In genomic region chr3:53016436-53017340, GRCm38 (mm10) we compare ENCODE assay signal across 8 mouse cellular contexts. TPM values are rescaled to one million over a fixed set of nuclear protein-coding genes. Genes with fewer than 3 reads are reported as not detected.
A peak's percentile ranks its signal among the peaks of the same experiment; 100 is the strongest.
DNase-seq lines count a peak whose midpoint lies in the region; ATAC-seq lines count a peak whose summit lies in the region.

TSS of gene Cog6 (minus strand) at chr3:53017237.

- WGBS in forebrain, embryonic 11.5 days, result 7% methylated on average over 53 of the region's 53 CpGs
- WGBS in heart, embryonic 16.5 days, result 4% methylated on average over 53 of the region's 53 CpGs
- 4% methylated on average over 53 of the region's 53 CpGs for WGBS in liver, embryonic 15.5 days (ENCODE audit: insufficient replicate concordance)
- WGBS in neural tube, embryonic 12.5 days, result 6% methylated on average over 53 of the region's 53 CpGs

- no peaks in the 10 kb centered on the region for H3K9me3 ChIP-seq in forebrain, embryonic 11.5 days (ENCODE audit: control insufficient read depth, low read length)
- H3K9me3 ChIP-seq in heart, embryonic 16.5 days (replicated peaks; ENCODE audit: control insufficient read depth, low read length), result no peaks in the 10 kb centered on the region
- no peaks in the 10 kb centered on the region for H3K9me3 ChIP-seq in liver, embryonic 15.5 days (replicated peaks)
- H3K9me3 ChIP-seq in neural tube, embryonic 12.5 days, result no peaks in the 10 kb centered on the region

- H3K4me1 ChIP-seq in forebrain, embryonic 11.5 days (replicated peaks; ENCODE audit: control insufficient read depth, insufficient read depth, low read length), result no peaks in the 10 kb centered on the region; the same call in 1 of the 2 replicates
- H3K4me1 ChIP-seq in heart, embryonic 16.5 days (ENCODE audit: control insufficient read depth, insufficient read depth, low read length), result peaks cover 7% of the 10 kb centered on the region; the same call in 1 of the 2 replicates
- peaks cover 5% of the 10 kb centered on the region for H3K4me1 ChIP-seq in liver, embryonic 15.5 days (replicated peaks)
- H3K4me1 ChIP-seq in neural tube, embryonic 12.5 days, result peaks cover 6% of the 10 kb centered on the region

- peak; percentile 91 for ATAC-seq in forebrain, embryonic 11.5 days (replicated peaks; ENCODE audit: low FRiP score)
- ATAC-seq in heart, embryonic 16.5 days (replicated peaks; ENCODE audit: extremely low read depth, insufficient read depth, low FRiP score), result peak; percentile 91
- ATAC-seq in liver, embryonic 15.5 days (ENCODE audit: insufficient read depth), result peak; percentile 91
- peak; percentile 86 for ATAC-seq in neural tube, embryonic 12.5 days (ENCODE audit: low FRiP score, low read depth)

- peak; percentile 84 to 85 for DNase-seq in CD8-positive naive resting alpha-beta T cell, adult 2 months (ENCODE audit: low read depth in 2 of 2, low spot score in 2 of 2)
- DNase-seq in c-Kit-positive CD71-negative TER-119-negative erythroid progenitor cells, embryonic 14.5 days (ENCODE audit: low read depth), result peak; percentile 65
- DNase-seq in forebrain, embryonic 11.5 days (ENCODE audit: low spot score), result peak; percentile 90
- peak; percentile 85 to 89 for DNase-seq in kidney, postnatal 36 days
- DNase-seq in telencephalon, adult 2 months (ENCODE audit: low read depth, low spot score), result peak; percentile 79

- peak within 1 kb of the TSS; percentile 68 for H3K9ac ChIP-seq in forebrain, embryonic 11.5 days (ENCODE audit: low read length)
- H3K9ac ChIP-seq in heart, embryonic 16.5 days (ENCODE audit: low read length), result peak within 1 kb of the TSS; percentile 90
- peak within 1 kb of the TSS; percentile 75 for H3K9ac ChIP-seq in liver, embryonic 15.5 days
- H3K9ac ChIP-seq in neural tube, embryonic 12.5 days, result peak within 1 kb of the TSS; percentile 77

- no peak within 1 kb of the TSS for H3K27ac ChIP-seq in forebrain, embryonic 11.5 days (ENCODE audit: low read depth, low read length)
- peak within 1 kb of the TSS; percentile 92 for H3K27ac ChIP-seq in heart, embryonic 16.5 days (ENCODE audit: low read length)
- H3K27ac ChIP-seq in liver, embryonic 15.5 days (replicated peaks), result peak within 1 kb of the TSS; percentile 80
- 0 out of 2 replicates have a peak within 1 kb of the TSS, but pooled peaks have one; percentile 10 for H3K27ac ChIP-seq in neural tube, embryonic 12.5 days

- H3K4me3 ChIP-seq in forebrain, embryonic 11.5 days (ENCODE audit: low read depth, low read length), result peak within 1 kb of the TSS; percentile 80
- H3K4me3 ChIP-seq in heart, embryonic 16.5 days (ENCODE audit: low read length), result peak within 1 kb of the TSS; percentile 87
- H3K4me3 ChIP-seq in liver, embryonic 15.5 days (replicated peaks), result peak within 1 kb of the TSS; percentile 86
- peak within 1 kb of the TSS; percentile 79 for H3K4me3 ChIP-seq in neural tube, embryonic 12.5 days

- H3K36me3 ChIP-seq in forebrain, embryonic 11.5 days (ENCODE audit: control insufficient read depth, insufficient read depth, low read length), result no peaks in the 10 kb centered on the region
- H3K36me3 ChIP-seq in heart, embryonic 16.5 days (ENCODE audit: control insufficient read depth, insufficient read depth), result peaks cover 16% of the 10 kb centered on the region
- peaks cover 13% of the 10 kb centered on the region for H3K36me3 ChIP-seq in liver, embryonic 15.5 days (replicated peaks)
- peaks cover 5% of the 10 kb centered on the region; the same call in 1 of the 2 replicates for H3K36me3 ChIP-seq in neural tube, embryonic 12.5 days

- peak within 1 kb of the TSS; percentile 72 for H3K4me2 ChIP-seq in forebrain, embryonic 11.5 days (ENCODE audit: low read depth, low read length, severe bottlenecking)
- H3K4me2 ChIP-seq in heart, embryonic 16.5 days (ENCODE audit: low read depth, low read length), result peak within 1 kb of the TSS; percentile 81
- peak within 1 kb of the TSS; percentile 82 for H3K4me2 ChIP-seq in liver, embryonic 15.5 days
- H3K4me2 ChIP-seq in neural tube, embryonic 12.5 days (replicated peaks), result peak within 1 kb of the TSS; percentile 77

- H3K27me3 ChIP-seq in forebrain, embryonic 11.5 days (ENCODE audit: control insufficient read depth, insufficient read depth, low read length), result no peaks in the 10 kb centered on the region
- H3K27me3 ChIP-seq in heart, embryonic 16.5 days (ENCODE audit: control insufficient read depth, insufficient read depth, low read length), result no peaks in the 10 kb centered on the region
- no peaks in the 10 kb centered on the region for H3K27me3 ChIP-seq in liver, embryonic 15.5 days
- 0 out of 2 replicates have a peak, but pooled peaks cover 2% of the 10 kb centered on the region for H3K27me3 ChIP-seq in neural tube, embryonic 12.5 days (replicated peaks)

RNA-seq across cellular contexts. Expression of gene Cog6, which starts in this region (rescaled TPM):
- polyA plus RNA-seq in forebrain, embryonic 11.5 days (2014; fragmentation: Nextera tagmentation; extraction: Ambion mirVana), result 45.2 and 48.8 TPM in 2 replicates
- polyA plus RNA-seq in heart, embryonic 16.5 days (2015; fragmentation: Nextera tagmentation; extraction: Ambion mirVana), result 57.4 and 59.0 TPM in 2 replicates
- polyA plus RNA-seq in liver, embryonic 15.5 days (2015; fragmentation: Nextera tagmentation; extraction: Ambion mirVana), result 11.6 and 13.4 TPM in 2 replicates
- 48.4 and 55.3 TPM in 2 replicates for polyA plus RNA-seq in neural tube, embryonic 12.5 days (2016; fragmentation: Nextera tagmentation; extraction: Ambion mirVana)
